Mouse (Mus musculus) gastrocnemius, postnatal 10 days (tissue): ENCODE results near the gene Wnt10a. TPM values are rescaled to one million over a fixed set of nuclear protein-coding genes. Genes with fewer than 3 reads are reported as not detected.

Experiments used
- DNase-seq: peaks from one replicate; pipeline ENCODE4 v3.0.0; 2021; ENCODE audit warnings: mixed read lengths
- long read RNA-seq, 2 experiments: library from polyadenylated mRNA; stranded (forward); transcript quantifications; one replicate each; pipeline ENCODE4 v2.0.0; 2021
- total RNA-seq, 2 experiments: library from RNA; stranded (reverse); gene quantifications; 2 replicates each; pipeline ENCODE4 v1.2.3; 2021

The Wnt10a gene
- total RNA-seq: under 1 TPM in 1 of 2 experiments, not detected in 1; 0.29 TPM
- long read RNA-seq, experiment 1, partial matches to known transcripts: 0 of 1 reads
- long read RNA-seq, experiment 1, other reads (novel, unspliced or antisense): 0 of 1 reads
- long read RNA-seq, experiment 2: 0 reads

DNA sequence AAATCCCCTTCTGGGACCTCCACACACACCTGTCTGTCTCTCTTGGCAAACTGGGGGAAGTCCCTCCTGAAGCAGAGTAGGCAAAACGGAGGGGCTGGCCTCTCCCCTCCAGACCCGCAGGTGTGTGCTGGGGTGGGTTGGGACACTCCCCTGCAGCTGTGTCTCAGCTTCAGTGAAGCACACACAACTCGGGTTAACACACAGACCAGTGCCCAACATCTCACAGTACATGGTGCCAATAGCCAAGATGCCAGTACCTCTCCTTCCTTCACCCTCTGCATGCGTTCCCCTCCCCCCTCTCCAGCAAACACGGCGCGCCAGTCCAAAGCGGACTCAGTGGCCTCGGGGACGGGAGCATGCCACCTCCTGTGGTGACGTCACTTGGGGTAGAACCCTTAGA, at the start of gene Wnt10a:
Wnt10a (plus strand) TSS at position 268 of the 400 bp plus-strand sequence.
- DNase-seq: no peak

DNA sequence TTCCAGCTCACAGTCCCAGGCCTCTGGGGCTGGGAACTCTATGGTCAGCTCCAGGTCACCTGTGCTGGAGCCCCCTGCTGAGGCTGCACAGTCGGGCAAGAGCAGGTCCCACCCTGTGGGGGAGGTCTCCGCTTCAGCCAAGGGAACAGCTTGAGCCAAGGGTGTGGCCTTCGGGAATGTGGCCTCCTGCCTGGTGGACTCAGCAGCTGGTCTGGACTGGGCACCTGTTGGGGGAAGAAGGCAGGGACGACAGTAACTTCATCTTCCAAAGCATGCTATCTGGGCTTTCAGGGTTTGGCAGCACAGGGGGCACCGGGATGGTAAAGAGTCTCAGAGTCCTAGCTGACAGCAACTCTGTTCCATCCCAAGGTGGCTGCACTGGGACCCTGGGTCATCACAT, 44.0 kb upstream of the Wnt10a start:
- peak; percentile 31 for DNase-seq

DNA sequence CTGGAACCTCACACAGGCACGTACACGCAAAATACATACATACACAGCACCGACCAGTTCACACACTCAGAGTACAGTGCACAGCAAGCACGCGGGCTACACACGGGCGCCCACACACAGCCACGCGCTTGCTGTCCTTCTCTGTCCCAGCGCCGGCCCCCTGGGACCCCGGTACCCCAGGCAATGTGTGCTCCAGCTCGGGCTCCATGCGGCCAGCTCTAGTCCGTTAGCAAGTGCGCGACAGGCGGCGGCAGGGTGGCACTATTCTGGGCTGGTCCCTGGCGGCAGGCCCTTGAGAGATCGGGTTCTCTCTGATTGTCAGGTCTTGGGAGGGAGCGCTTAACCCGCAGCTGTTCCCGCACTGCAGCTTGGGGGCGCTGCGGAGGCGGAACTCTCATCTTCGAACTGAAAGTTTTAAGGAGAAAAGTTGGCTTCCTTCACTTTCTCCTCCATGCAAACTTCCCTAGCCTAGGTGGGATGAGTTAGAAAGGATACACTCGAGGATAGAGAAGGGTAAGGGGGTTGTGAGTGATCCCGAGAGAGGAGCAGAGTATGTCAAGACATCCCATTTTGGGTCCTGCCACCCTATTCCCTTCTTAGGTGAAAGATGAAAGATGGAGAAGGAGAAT, 42.6 kb upstream of the Wnt10a start, which contains the start of gene Prkag3:
Prkag3 (minus strand) TSS at position 579 of the 629 bp plus-strand sequence.
- DNase-seq: peak; percentile 86

DNA sequence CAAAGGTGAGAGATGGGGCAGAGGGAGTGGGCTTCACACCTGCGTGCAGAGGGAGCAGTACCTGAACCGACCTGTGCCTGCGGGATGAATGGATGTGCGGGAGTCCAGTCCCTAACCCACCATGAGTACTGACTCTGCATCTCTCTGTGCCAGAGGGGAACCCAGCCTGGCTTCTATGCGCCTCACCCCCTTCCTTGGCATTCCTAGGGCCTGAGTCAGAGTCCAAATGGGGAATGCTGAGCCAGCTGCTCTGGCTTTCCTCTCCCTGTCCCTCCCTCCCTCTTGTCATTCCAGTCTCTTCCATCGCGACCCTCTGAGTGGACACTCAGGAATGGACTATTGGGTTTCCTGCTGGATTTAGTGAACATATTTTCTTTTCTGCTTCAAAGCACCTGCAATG, 42.0 kb upstream of the Wnt10a start:
- peak; percentile 53 for DNase-seq

DNA sequence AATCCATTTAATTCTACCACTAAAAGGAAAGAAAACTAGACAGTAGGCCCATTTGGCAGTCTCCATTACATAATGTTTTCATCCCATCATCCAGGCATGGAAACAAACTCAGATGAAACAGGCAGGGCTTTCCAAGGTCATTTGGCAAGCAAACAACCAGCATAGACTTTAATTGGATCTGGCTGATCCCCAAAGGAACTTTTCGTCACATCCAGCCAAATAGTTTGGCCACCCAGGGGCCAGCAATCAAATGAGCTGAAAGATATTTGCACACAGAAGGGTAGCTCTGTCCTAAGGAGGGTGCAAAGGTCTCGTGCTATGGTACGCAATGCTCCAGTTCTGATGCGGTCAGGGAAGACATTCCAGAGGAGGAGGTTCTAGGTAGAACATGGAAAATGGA, 40.6 kb upstream of the Wnt10a start:
- DNase-seq: no peak

DNA sequence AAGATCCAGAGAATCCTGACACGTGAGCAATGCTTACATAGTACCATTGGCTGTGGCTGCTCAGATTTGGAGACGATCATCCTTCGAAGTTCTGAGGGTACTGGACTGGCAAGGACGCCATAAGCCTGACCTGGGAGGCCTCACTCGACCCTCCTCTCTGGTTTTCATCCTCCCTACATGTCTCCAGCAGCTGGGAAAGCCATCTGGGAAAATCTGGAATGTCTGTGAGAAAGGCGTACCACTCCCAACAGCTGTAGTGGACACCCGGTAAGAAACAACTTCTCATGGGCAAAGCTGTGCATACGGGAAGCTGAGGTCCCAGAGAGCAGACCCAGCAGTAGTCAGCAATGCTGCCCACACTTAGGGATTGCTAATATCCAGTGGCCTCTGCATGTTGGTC, 39.2 kb upstream of the Wnt10a start:
- DNase-seq: no peak

DNA sequence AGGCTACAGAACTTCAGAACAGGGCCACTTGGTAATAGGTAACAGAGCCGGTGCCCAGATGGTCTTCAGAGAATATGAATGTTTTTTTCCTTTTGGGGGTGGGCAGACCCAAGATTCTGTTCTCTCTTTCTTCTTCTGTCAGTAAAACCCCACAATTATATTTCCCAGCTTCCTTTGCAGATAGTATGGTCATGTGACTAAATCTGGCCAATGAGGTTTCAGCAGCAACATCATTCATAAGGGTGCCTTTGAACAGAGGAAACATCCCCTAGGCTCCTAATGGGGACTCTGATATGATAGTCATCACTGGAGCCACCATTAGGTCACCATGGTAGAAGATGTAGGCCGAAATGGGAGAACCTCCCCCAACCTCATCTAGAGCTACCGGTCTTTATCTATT, 38.5 kb upstream of the Wnt10a start:
- no peak for DNase-seq

DNA sequence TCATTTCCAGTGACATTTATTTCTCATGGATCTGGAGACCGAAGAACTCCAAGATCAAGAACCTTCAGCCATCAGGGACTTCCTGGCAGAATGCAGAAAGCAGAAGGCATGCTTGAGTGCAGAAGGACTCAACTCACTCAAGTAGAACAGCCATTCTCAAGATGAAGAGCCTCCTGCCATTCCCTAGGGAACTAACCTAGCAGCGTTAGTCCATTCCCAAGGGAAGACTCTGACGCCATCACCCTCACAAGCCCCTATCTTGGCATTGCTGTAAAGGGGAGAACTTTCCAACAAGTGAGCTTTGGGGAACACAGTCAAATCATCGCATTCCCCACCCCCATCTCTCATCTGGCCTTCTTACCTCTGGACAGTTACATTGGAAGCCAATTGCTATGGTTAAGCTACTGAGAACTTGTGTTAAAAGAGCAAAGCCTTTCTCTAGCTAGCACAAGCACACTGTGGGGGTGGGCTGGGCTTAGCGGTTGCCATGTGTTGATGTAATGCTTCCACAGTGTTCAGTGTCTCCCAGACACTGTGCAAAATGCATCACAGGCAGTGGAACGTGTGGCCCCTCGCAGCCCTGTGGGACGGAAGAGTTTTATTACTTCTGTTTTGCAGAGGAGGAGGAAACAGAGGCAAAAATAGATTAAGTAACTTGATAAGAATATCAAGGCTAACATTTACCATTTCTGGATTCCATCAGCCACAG, 37.9 kb upstream of the Wnt10a start:
- no peak for DNase-seq

DNA sequence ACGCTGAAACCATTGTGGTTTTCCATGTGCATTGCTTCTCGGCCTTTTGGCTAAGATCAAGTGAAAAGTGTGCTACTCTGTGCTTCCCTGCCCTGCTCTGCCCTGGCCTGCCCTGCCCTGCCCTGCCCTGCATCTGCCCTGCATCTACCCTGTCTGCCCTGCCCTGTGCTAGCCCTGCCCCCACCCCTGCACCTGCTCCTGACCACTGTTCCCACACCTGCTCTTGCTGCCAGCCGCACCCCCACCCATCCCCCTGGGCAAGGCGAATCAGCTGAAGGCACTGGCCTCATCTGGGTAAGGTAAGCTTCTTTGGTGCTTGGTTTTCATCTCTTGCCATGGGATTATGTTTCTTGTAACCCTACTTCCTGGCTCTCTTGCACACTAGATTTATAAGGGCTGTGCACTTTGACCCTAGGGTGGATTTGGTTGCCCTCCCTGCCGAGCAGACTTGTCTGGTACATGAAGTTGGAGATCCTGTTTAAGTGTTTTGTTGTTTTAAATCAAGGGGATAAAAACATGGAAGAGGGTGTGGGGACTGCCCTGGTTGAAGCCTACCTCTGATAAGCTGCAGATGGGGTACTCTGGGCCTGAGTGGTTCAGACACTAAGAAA, 37.0 kb upstream of the Wnt10a start:
- DNase-seq: peak; percentile 52

DNA sequence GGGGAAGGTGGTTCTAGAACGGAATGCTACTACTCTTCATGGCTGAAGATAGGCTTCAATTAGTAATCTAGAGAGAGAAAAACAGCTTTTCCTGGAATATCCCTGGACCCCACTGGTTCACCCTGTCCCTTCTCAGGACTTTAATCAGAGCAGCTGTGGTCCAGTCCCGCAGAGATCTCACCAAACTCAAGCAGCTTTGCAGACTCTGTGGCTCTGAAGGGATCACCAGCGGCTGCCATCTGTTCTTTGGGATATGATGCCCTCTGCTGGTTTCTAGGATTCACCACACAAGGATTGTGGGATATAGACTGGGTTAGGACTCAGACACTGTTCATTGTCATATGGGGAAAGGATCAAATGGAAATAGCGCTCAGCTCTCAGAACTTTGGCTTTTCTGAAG, 31.5 kb upstream of the Wnt10a start:
- DNase-seq: no peak

DNA sequence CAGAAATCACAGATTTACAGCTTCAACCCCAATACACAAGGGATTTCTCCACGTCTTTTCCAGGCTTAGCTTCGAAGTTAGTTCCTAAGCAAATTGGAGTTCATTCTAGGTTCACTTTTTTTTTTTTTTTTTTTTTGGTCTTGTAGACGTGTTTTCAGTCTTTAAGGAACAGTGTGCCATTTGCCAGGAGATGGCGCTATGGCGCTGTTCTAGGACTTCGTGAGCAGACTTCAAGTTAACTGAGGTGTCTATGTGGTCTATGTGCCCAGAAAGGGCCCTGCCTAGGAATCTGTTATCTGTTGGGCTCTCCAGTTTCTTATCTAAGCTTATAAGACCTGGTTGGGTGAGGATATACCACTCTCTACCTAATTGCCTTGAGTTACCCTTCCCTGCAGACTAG, 28.2 kb upstream of the Wnt10a start:
- DNase-seq: peak; percentile 74

DNA sequence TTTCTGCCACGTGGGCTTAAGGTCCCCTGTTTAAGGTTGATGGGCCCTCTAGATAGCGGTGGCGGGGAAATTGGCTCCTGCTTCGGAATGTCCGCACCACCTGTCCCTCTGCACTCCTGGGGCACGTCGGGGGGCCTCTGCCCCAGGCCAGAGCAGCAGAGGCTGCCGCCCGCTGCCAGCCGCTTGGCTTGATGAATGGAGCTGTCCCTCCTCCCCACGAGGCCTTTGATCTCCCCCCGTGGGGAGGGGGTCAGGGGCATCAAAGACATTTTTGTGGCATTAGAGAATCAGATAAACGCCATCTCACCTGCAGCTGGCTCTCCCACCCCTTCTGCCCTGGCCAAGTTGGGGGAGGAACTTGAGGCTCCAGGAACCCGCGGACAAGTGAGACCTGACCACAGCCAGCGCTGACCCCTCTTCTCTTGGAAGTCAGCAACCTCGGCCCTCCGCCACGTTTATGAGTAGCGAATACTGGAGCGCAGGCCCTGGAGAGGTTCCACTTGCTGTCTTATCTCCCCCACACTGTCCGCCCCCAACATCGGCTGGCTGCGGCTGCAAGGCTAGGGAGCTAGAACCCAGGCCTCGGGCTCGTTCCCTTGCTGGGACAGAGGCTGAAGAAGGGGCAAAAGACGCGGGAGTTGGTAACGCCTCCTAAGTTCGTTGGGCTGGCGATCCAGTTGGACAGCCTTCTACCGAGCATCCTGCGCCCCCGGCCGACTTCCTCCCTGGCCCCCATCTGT, 20.4 kb upstream of the Wnt10a start:
- no peak for DNase-seq

DNA sequence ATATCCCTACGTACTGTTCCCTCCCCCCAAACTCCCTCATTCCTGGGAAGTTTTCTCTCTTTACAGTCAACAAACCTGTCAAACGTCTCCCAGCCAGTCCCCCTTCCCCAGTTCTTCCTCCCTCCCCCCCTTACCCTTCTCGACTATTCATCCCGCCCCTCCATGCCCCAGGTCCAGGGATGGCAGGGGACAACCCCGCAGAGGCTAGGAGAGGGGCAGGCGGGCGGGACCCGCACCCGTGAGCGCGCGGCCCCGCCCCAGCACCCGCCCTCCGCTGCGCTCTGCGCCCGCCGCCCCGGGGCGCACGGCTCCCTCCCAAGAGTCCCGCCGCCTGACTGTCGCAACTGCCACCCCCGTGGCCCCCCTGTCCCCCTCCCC, 19.9 kb upstream of the Wnt10a start:
- DNase-seq: no peak

DNA sequence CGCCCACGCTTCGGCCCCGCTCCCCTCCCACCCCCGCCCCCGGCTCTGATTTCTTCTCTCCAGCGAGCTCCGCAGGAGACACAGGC, 19.6 kb upstream of the Wnt10a start, which contains the start of gene Wnt6:
Wnt6 (plus strand) TSS at position 48 of the 86 bp plus-strand sequence.
- DNase-seq: no peak

DNA sequence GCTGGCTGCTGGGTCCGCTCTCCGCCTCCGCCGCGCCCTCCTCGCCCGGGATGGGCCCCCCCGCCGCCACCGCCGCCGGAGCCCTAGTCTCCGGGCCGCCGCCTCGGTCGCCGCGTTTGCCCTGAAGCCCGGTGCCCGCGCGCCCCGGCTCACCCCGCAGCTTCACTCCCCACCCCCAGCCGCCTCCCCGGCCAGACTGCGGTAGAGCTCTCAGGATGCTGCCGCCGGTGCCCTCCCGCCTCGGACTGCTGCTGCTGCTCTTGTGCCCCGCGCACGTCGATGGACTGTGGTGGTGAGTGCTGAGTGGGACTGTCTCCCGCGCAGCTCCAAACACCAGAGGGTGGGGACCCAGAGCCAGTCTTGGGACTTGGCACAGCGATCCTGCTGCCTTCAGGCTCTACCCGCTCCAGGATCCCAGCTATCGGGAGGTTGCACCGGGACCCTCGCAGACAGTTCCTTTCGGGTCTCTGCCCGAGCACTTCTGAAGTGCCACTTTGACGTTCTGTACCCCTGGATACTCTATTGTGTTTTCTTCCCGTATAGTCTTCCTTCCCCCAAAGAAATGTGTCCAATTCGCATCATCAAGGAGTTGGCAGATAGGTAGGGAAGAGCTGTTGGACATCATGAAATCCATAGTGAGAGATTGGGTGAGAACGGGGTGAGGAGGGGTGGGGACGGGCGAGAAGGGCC, 19.2 kb upstream of the Wnt10a start:
- no peak for DNase-seq

DNA sequence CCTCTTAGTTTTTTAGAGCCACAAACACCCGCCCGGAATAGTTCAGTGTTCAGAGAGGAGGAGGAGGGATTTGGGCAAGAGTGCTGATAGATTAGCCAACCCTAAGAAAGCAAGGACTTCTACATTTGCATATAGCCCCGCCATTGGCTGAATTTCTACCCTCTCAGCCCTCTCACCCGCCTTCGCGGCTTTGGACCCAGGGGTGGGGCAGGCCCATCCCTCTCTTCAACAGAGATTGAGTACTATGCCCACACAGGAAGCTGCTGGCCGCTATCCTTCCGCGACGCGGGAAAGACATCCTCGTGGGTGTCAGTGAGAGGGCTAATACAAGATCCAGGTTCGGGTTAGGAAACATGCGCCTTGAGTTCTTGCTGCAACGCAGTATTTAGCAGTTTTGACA, 18.2 kb upstream of the Wnt10a start:
- DNase-seq: peak; percentile 70

DNA sequence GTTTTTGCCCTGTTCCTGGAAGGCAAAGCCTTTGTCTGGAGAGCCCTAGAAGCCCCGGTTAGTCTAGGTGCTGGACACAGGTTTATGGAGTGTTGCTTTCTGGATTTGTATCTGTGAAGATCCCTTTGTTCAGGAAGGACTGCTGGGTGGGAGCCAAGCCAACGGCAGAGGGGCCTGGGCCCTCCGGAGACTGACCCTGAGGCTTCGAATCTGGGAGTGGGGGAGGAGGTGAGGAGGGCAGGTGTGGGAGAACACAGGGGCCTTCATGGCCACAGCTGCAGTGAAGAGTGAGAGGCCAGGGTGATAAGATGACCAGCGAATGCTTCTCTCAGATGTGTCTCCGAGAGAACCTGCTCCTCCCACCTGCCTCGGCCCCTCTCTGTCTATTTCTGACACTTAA, 17.3 kb upstream of the Wnt10a start:
- DNase-seq: no peak

DNA sequence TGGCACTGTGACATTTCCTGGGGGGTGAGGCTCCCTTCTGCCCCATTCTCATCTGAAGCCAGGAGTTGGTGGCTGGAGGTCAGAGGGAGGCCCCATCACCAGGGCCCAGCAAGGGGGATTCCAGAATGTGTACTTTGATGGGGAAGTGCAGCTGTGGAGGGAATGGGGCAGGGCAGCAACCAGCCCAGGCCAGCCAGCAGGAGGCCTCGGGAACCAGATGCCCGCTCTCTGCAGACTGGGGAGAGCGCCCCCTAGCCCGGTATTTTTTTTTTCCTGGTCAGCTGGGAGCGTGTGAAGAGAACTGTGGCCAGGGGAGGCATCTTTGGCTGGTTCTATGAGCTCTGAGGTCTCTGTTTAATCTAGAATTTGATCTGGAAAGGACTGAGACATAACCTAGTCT, 15.5 kb upstream of the Wnt10a start:
- no peak for DNase-seq

DNA sequence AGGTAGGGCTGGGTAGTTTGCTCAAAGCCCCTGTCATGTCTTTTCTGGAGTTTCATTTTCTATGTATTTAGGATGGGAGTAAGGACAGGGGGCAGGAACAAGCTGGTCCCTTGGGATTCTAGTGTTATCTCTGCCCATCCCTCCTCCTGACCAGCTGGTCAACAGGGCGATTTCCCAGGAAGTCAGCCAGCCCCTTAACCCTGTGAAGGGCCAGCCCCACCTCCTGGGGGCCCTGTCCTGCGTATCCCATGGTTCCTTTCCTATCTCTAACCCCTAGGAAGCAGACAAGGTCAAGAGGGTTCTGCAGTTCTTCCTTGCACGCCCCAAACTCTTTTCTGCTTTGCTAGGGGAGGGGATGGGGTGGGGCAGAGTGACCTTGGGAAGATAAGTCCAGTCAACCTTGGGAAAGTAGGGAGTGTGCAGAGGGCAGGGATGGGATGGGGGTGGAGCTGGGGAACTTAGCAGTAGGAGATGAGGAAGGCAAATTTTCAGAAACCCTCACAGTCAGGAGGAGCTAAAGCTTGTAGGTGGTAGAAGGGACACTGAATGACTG, 12.3 kb upstream of the Wnt10a start:
- no peak for DNase-seq

DNA sequence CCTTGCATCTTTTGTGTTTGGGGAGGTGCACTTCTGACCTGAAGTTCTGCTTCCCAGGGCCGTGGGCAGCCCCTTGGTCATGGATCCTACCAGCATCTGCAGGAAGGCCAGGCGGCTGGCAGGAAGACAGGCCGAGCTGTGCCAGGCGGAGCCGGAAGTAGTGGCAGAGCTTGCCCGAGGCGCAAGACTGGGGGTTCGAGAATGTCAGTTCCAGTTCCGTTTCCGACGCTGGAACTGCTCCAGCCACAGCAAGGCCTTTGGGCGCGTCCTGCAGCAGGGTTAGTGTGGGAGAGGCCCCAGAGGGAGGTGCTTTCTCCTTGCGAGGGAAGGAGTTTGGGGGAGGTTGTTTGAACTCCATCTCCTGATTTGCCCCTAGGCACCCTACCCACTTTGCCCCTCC, 9.3 kb upstream of the Wnt10a start:
- DNase-seq: no peak

DNA sequence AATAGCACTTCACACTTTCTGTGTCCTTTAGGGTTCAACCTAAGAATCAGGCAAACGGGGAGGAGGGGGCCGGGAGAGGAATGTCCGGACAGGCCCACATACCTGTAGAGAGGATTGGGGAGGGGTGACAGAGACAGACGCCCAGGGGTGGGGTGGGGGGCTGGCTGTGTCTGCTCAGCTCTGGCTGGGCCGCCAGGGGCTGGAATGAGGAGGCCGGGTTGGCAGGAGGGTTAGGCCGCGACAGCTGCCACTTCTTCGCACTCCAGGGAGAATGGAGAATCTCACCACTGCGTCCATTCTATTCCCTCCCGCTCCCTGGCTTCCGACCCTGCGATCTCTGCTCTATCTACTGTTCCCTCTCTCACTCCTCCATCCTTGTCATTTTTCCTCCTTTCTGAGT, 7.8 kb upstream of the Wnt10a start:
- no peak for DNase-seq

DNA sequence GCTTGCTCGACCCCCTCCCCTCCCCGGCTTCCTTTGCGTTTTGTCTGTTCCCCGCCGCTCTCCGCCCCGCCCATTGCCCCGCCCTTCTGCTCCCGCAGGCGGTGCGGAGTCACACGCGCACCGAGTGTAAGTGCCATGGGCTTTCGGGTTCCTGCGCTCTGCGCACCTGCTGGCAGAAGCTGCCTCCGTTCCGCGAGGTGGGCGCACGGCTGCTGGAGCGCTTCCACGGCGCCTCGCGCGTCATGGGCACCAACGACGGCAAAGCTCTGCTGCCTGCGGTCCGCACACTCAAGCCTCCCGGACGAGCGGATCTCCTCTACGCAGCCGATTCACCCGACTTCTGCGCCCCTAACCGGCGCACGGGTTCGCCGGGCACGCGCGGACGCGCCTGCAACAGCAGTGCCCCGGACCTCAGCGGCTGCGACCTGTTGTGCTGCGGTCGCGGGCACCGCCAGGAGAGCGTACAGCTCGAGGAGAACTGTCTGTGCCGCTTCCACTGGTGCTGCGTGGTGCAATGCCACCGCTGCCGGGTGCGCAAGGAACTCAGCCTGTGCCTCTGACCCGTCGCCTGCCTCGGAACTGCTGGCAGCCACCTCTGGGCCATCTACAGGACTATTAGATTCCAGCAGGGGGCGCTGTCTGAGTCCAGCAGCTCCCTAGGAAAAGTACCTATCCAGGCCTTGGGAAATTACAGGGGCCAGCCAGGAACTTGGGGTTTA, 7.1 kb upstream of the Wnt10a start:
- peak; percentile 77 for DNase-seq
